Mouse (Mus musculus) MN1 (cell line): Measurements from ENCODE around the gene Pdzd2.

Experiments used
- DNase-seq: peaks from one replicate; pipeline ENCODE4 v3.0.0-alpha.2; 2016; ENCODE audit warnings: low spot score

Gene Pdzd2

DNA sequence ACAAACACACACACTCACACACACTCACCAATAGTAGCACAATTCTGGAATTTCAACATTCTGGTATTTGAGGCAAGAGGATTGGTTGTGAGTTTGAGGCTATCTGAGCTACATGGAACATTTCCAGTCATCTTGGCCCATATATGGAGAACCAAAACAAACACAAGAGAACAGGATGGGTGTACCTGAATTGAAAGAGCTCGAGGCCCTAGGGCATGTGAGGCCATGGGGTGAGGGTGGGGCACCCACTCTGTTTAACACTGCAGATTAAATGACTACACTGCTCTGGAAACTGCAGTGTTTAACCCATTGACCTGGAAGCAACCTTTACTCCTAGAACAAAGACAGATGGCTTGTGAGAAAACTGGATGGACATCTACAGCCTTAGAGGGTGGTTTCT is 426.5 kb downstream of the Pdzd2 start:
- no peak for DNase-seq

DNA sequence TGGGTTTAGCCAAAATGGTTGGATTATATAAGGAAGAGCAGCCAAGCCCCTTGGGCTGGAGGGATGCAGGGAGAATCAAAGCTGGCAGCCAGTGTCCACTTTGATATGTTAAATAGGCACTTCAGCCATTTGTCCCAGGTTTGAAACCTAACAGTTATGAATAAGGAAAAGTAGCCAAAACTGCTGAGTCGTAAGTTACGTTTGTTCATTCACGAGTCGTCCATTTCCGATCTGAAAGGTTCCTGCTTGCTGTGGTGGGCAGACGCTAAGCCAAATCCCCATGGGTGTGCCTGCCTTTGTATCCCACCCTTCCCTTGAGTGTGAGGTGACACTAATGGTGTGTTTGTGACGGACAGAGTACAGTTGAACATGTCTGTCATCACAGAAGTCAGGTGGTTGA is 428.3 kb downstream of the Pdzd2 start:
- DNase-seq: no peak

DNA sequence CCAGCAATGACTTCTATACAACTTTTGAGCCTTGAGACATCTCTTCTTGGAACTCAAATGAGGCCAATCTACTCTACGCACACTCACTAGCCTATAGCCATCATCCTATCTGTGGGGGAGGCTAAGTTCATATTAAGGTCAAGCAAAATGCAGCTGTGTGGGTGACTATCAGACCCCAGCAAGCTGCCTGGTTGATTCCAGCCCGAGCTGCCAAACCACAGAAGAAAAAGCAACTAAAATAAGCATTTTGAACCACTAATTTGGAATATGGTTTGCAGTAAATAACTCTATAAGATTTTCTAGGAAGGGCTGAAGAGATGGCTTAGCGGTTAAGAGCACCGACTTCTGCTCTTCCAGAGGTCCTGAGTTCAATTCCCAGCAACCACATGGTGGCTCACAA is 429.0 kb downstream of the Pdzd2 start:
- DNase-seq: no peak
